Mouse (Mus musculus): Measurements from ENCODE around the gene Fam50a.

The Fam50a gene

GRCm38 (mm10) chrX:74312540-74313464 is at the start of gene Fam50a:
TSS of gene Fam50a (plus strand) at chrX:74313033.
- DNase-seq (ENCODE audit: low spot score in 2 of 2), result peak; percentile 55 to 76

- no peak for DNase-seq (ENCODE audit: low spot score in 2 of 2)
Observed at GRCm38 (mm10) chrX:74269736-74270061, 43.1 kb upstream of the Fam50a start.

- DNase-seq (ENCODE audit: low spot score in 2 of 2), result peak; percentile 60 to 81
Observed at GRCm38 (mm10) chrX:74270062-74270901, 42.6 kb upstream of the Fam50a start, which contains the start of gene Rpl10. TSS of gene Rpl10 (plus strand) at chrX:74270812.

- no peak for DNase-seq (ENCODE audit: low spot score in 2 of 2)
Observed at GRCm38 (mm10) chrX:74270902-74271551, 41.8 kb upstream of the Fam50a start.

- DNase-seq (ENCODE audit: low spot score in 2 of 2), result no peak
Observed at GRCm38 (mm10) chrX:74273422-74274322, 39.2 kb upstream of the Fam50a start.

- no peak for DNase-seq (ENCODE audit: low spot score in 2 of 2)
Observed at GRCm38 (mm10) chrX:74277916-74278315, 34.9 kb upstream of the Fam50a start.

- no peak for DNase-seq (ENCODE audit: low spot score in 2 of 2)
Observed at GRCm38 (mm10) chrX:74281041-74281731, 31.6 kb upstream of the Fam50a start.

- DNase-seq (ENCODE audit: low spot score in 2 of 2), result peak in 1 of 2 experiments; percentile 25
Observed at GRCm38 (mm10) chrX:74281732-74282394, 31.0 kb upstream of the Fam50a start, which contains the start of the genes Taz and Dnase1l1. TSS of gene Taz (plus strand) at chrX:74281912. TSS of gene Dnase1l1 (minus strand) at chrX:74282337.

GRCm38 (mm10) chrX:74282395-74283091 is 30.3 kb upstream of the Fam50a start:
- peak; percentile 64 to 67 for DNase-seq (ENCODE audit: low spot score in 2 of 2)

- no peak for DNase-seq (ENCODE audit: low spot score in 2 of 2)
Observed at GRCm38 (mm10) chrX:74283092-74283437, 29.8 kb upstream of the Fam50a start.

GRCm38 (mm10) chrX:74293431-74293830 is 19.4 kb upstream of the Fam50a start:
- DNase-seq (ENCODE audit: low spot score in 2 of 2), result no peak

GRCm38 (mm10) chrX:74296538-74297448 is 16.0 kb upstream of the Fam50a start, which contains the start of gene Atp6ap1:
TSS of gene Atp6ap1 (plus strand) at chrX:74297097.
- DNase-seq (ENCODE audit: low spot score in 2 of 2), result peak; percentile 80 to 85

GRCm38 (mm10) chrX:74298348-74298747 is 14.5 kb upstream of the Fam50a start:
- DNase-seq (ENCODE audit: low spot score in 2 of 2), result no peak

GRCm38 (mm10) chrX:74299721-74300120 is 13.1 kb upstream of the Fam50a start:
- DNase-seq (ENCODE audit: low spot score in 2 of 2), result no peak

GRCm38 (mm10) chrX:74304867-74305700 is 7.7 kb upstream of the Fam50a start, which contains the start of gene Gdi1:
TSS of gene Gdi1 (plus strand) at chrX:74304998.
- peak; percentile 49 to 59 for DNase-seq (ENCODE audit: low spot score in 2 of 2)

- DNase-seq (ENCODE audit: low spot score in 2 of 2), result peak; percentile 15 to 24
Observed at GRCm38 (mm10) chrX:74328725-74329161, 15.9 kb downstream of the Fam50a start, which contains the start of gene Plxna3. TSS of gene Plxna3 (plus strand) at chrX:74329066.

GRCm38 (mm10) chrX:74329215-74329671 is 16.4 kb downstream of the Fam50a start:
- DNase-seq (ENCODE audit: low spot score in 2 of 2), result no peak
